Mouse (Mus musculus): ENCODE results near the gene Ptprn2. TPM values are rescaled to one million over a fixed set of nuclear protein-coding genes. Genes with fewer than 3 reads are reported as not detected.

Ptprn2 gene
- polyA plus RNA-seq, 1 experiment: not detected

GRCm38 (mm10) chr12:117049829-117050228 is 564.3 kb downstream of the Ptprn2 start:
- Histone ChIP-seq H3K4me1 (ENCODE audit: control insufficient read depth, insufficient read depth, low read length) (no peaks in the 10 kb centered on the region), H3K27ac (ENCODE audit: insufficient read depth, low read depth, low read length) (no peak overlapping the region)
- no peak for TF ChIP-seq CTCF (IDR thresholded peaks at IDR 0.05; ENCODE audit: low read depth, low read length)
- TF ChIP-seq POLR2A (IDR thresholded peaks at IDR 0.05; ENCODE audit: borderline replicate concordance, low read depth, low read length): no peak

DNA sequence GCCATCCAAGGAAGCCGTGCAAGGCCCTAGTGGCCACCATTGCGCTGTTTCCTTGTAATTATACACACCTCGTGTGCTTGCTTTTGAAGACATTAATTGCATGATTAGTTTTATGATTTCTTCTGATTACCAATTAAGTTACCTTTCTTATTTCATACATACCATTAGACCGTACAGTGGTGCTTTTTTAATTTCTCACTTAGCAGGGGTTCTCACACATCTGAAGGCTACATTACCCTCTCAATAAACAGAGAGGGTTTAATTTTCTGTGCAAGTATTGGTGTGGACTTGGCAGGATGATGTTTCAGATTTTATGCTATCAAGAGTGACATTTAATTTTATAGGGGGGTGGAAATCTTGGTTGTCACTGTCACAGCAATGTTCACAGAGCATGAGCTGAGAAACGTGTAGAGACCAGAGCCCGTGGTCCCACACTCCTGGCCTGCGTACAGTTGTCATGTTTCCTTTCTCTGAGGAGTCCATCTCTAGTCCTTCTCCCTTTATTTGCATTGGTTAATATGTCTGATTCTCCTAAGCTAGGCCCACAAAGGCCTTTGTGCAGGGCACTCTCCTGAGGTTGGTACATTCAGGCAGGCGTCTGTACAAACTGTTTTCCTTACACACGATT is 567.8 kb downstream of the Ptprn2 start:
- H3K27ac ChIP-seq (ENCODE audit: insufficient read depth, low read depth, low read length): no peak overlapping the region
- TF ChIP-seq POLR2A (IDR thresholded peaks at IDR 0.05; ENCODE audit: borderline replicate concordance, low read depth, low read length) (no peak), CTCF (IDR thresholded peaks at IDR 0.05; ENCODE audit: low read depth, low read length) (no peak)
- no peaks in the 10 kb centered on the region for H3K4me1 ChIP-seq (ENCODE audit: control insufficient read depth, insufficient read depth, low read length)
- H3K4me3 ChIP-seq (ENCODE audit: insufficient read depth, low read length): no peak overlapping the region

More at GRCm38 (mm10) chr12:117049829-117050228, 564.3 kb downstream of the Ptprn2 start:
- no peak overlapping the region for H3K4me3 ChIP-seq (ENCODE audit: insufficient read depth, low read length)

DNA sequence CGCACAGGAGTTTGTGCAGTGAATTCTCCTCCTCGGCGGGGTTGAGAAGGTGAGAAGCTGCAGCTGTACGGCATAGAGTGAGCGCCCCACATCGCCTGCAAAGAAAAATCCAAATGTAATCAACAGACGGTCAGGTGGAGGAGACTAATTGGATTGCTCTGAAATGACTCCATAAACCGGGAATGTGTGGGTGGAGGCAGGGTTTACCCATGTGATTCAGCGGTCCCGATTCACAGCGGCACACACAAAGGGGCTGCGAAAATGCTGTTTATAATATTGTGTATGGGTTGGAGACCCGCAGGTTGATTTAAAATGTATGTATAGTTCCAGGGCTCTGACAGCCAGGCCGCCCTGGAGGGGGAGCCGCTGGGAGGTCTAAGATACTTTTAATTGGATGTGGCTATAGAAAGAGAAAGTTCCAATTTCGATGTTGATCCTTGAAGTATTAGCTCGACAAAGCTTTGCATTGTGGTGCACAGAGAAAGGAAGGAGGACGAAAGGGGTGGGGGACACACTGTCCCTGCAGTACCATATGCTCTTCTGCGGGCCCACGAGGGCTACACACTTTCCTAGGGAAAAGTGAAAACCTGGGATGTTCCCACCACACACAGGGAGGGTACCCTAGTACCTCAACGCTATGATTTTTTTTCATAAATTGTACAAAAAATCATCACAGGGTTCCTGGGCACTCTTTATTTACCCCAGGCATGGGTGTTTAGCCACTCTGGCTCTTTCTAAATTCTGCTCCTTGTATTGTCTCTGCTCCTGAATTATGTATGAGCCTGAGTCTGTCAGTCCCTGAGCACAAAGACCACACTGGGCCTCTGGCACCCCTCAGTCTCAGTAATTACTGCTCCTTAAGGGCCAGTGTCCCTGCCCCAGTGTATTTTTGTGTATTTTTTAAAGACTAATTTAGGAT is 568.6 kb downstream of the Ptprn2 start:
- H3K27ac ChIP-seq (ENCODE audit: insufficient read depth, low read depth, low read length): no peak overlapping the region
- no peak for TF ChIP-seq CTCF (IDR thresholded peaks at IDR 0.05; ENCODE audit: low read depth, low read length)
- TF ChIP-seq POLR2A (IDR thresholded peaks at IDR 0.05; ENCODE audit: borderline replicate concordance, low read depth, low read length): no peak
- H3K4me1 ChIP-seq (ENCODE audit: control insufficient read depth, insufficient read depth, low read length): no peaks in the 10 kb centered on the region
- H3K4me3 ChIP-seq (ENCODE audit: insufficient read depth, low read length): no peak overlapping the region

- TF ChIP-seq CTCF (IDR thresholded peaks at IDR 0.05; ENCODE audit: low read depth, low read length): no peak
- no peak for TF ChIP-seq POLR2A (IDR thresholded peaks at IDR 0.05; ENCODE audit: borderline replicate concordance, low read depth, low read length)
- Histone ChIP-seq H3K4me3 (ENCODE audit: insufficient read depth, low read length) (no peak overlapping the region), H3K27ac (ENCODE audit: insufficient read depth, low read depth, low read length) (no peak overlapping the region), H3K4me1 (ENCODE audit: control insufficient read depth, insufficient read depth, low read length) (no peaks in the 10 kb centered on the region)
These were observed 569.5 kb downstream of the Ptprn2 start for GRCm38 (mm10) chr12:117054925-117055570.

DNA sequence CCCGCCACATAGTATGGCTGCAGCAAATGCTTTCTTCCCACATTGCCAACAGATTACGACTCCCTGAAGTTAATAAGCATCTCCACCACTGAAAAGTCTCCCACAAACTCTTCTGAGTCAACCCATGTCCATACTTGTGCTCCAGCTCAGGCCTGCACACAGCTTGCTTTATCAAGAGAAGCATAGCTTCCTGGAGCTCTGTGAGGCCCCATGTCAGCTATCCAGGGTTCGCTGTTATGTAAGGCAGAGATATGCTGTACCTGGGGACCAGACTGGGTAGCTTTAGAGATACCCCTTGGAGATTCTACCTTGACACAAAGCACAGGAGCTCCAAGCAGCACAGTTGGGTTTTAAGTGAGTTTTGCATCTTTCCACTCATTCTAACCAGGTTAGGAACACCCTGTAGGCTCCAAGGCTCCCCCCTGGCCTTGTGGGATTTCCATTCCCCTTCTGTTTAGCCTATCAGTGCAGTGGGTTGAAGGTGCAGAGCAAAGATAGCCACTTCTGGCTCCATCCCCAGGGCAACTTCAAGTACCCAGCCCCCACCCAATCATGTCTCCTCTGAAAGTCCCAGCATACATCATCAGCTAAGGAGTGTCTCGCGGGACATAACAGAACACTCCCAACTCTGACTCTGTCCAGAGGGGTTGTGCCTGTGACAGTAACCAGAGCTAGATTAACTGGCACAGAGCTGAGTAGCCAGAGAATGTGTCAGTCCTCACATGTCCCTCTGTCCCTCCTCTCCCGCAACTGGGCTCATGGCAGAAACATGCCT is 572.9 kb downstream of the Ptprn2 start:
- no peaks in the 10 kb centered on the region for H3K4me1 ChIP-seq (ENCODE audit: control insufficient read depth, insufficient read depth, low read length)
- no peak for TF ChIP-seq CTCF (IDR thresholded peaks at IDR 0.05; ENCODE audit: low read depth, low read length)
- no peak overlapping the region for H3K4me3 ChIP-seq (ENCODE audit: insufficient read depth, low read length)
- no peak overlapping the region for H3K27ac ChIP-seq (ENCODE audit: insufficient read depth, low read depth, low read length)

GRCm38 (mm10) chr12:117058975-117059374 is 573.5 kb downstream of the Ptprn2 start:
- TF ChIP-seq POLR2A (IDR thresholded peaks at IDR 0.05; ENCODE audit: borderline replicate concordance, low read depth, low read length): no peak
- no peak for TF ChIP-seq CTCF (IDR thresholded peaks at IDR 0.05; ENCODE audit: low read depth, low read length)

DNA sequence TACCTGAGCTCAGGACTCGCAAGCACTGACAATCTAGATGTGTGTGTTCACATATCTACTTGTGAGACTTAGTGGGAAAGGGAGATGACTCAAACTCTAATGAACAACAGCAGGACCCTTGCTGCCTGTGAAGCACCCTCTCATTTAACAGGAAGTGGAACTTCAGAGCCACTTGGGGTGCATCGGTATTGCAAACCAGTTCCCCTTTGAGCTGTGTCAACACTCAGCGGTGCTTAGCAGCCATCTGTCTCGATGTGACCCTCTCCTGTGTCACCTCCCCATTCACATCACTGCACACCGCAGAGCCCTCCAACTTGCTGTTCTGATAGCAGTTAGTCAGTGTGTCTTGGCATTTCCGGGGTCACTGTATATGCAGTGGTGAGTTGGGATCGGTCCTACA is 592.1 kb downstream of the Ptprn2 start:
- TF ChIP-seq POLR2A (IDR thresholded peaks at IDR 0.05; ENCODE audit: borderline replicate concordance, low read depth, low read length): no peak
- no peak for TF ChIP-seq CTCF (IDR thresholded peaks at IDR 0.05; ENCODE audit: low read depth, low read length)
- H3K4me1 ChIP-seq (ENCODE audit: control insufficient read depth, insufficient read depth, low read length): no peaks in the 10 kb centered on the region
- H3K4me3 ChIP-seq (ENCODE audit: insufficient read depth, low read length): no peak overlapping the region
- no peak overlapping the region for H3K27ac ChIP-seq (ENCODE audit: insufficient read depth, low read depth, low read length)

More at GRCm38 (mm10) chr12:117058975-117059374, 573.5 kb downstream of the Ptprn2 start:
- Histone ChIP-seq H3K4me3 (ENCODE audit: insufficient read depth, low read length) (no peak overlapping the region), H3K27ac (ENCODE audit: insufficient read depth, low read depth, low read length) (no peak overlapping the region), H3K4me1 (ENCODE audit: control insufficient read depth, insufficient read depth, low read length) (no peaks in the 10 kb centered on the region)

DNA sequence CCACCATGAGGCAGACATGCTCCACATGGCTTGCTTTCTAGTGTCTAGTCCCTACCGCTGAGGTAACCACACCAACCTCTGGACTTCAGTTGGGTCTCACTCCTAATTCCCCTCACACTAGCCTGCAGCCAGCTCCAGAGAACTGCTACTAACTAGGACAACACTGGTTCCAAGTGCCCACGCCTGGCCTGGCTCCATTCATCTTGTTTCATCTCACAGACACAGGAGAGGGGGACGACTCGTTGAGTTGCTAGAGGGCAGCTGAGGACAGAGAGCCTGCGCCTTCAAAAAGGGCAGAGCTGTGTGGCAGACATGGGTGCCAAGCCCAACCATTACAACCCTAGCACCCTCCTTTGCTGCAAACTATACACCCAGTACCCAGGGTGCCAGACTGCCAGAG is 593.4 kb downstream of the Ptprn2 start:
- TF ChIP-seq CTCF (IDR thresholded peaks at IDR 0.05; ENCODE audit: low read depth, low read length) (no peak), POLR2A (IDR thresholded peaks at IDR 0.05; ENCODE audit: borderline replicate concordance, low read depth, low read length) (no peak)
- Histone ChIP-seq H3K4me1 (ENCODE audit: control insufficient read depth, insufficient read depth, low read length) (no peaks in the 10 kb centered on the region), H3K4me3 (ENCODE audit: insufficient read depth, low read length) (no peak overlapping the region), H3K27ac (ENCODE audit: insufficient read depth, low read depth, low read length) (no peak overlapping the region)

GRCm38 (mm10) chr12:117079724-117080123 is 594.2 kb downstream of the Ptprn2 start:
- H3K4me1 ChIP-seq (ENCODE audit: control insufficient read depth, insufficient read depth, low read length): no peaks in the 10 kb centered on the region
- no peak overlapping the region for H3K4me3 ChIP-seq (ENCODE audit: insufficient read depth, low read length)
- no peak overlapping the region for H3K27ac ChIP-seq (ENCODE audit: insufficient read depth, low read depth, low read length)
- TF ChIP-seq POLR2A (IDR thresholded peaks at IDR 0.05; ENCODE audit: borderline replicate concordance, low read depth, low read length): no peak
- TF ChIP-seq CTCF (IDR thresholded peaks at IDR 0.05; ENCODE audit: low read depth, low read length): no peak

Data from bone marrow macrophage, adult 2 months (primary cell).